Mouse (Mus musculus) spleen, adult 2 months (tissue): Measurements from ENCODE around the gene Tspan2. TPM values are rescaled to one million over a fixed set of nuclear protein-coding genes. Genes with fewer than 3 reads are reported as not detected.
A peak's percentile ranks its signal among the peaks of the same experiment; 100 is the strongest.

Experiments used
- DNase-seq, 2 experiments: peaks; one replicate each; pipeline versions ENCODE4 v3.0.0 to v3.0.0-alpha.2; 2012 to 2021; ENCODE audit warnings: low spot score in 2 of 2, low read depth in 1 of 2
- H3K27ac ChIP-seq: fragments of 200-500 bp; 2 replicates; pipeline ENCODE4 v1.5.1; 2012; ENCODE audit warnings: low read length, inconsistent platforms; ENCODE audit not compliant: insufficient read depth
- H3K27me3 ChIP-seq: fragments of 200-500 bp; 2 replicates; pipeline ENCODE4 v1.6.1; 2012; ENCODE audit warnings: mild to moderate bottlenecking, moderate library complexity, low read length, inconsistent platforms; ENCODE audit not compliant: control insufficient read depth, insufficient read depth
- H3K36me3 ChIP-seq: fragments of 200-500 bp; 2 replicates; pipeline ENCODE4 v1.6.1; 2012; ENCODE audit warnings: mild to moderate bottlenecking, low read length, inconsistent platforms; ENCODE audit not compliant: control insufficient read depth, insufficient read depth
- H3K4me1 ChIP-seq: fragments of 200-500 bp; 2 replicates; pipeline ENCODE4 v1.6.1; 2011; ENCODE audit warnings: inconsistent platforms; ENCODE audit not compliant: control insufficient read depth, insufficient read depth, insufficient read length
- H3K4me3 ChIP-seq: fragments of 200-500 bp; 2 replicates; pipeline ENCODE4 v1.5.1; 2011; ENCODE audit warnings: mild to moderate bottlenecking, inconsistent platforms; ENCODE audit not compliant: insufficient read depth, insufficient read length; ENCODE audit errors: extremely low read depth
- CTCF ChIP-seq: fragments of 200-500 bp; IDR thresholded peaks from 2 replicates; pipeline ENCODE4 v1.5.1; 2011; ENCODE audit warnings: mild to moderate bottlenecking, inconsistent platforms; ENCODE audit not compliant: insufficient read depth, insufficient read length, insufficient replicate concordance; ENCODE audit errors: extremely low read depth
- POLR2A ChIP-seq: fragments of 200-500 bp; IDR thresholded peaks from 2 replicates; pipeline ENCODE4 v1.6.1; 2011; ENCODE audit warnings: low read depth, low read length, inconsistent platforms
- WGBS: fragments of 180-500 bp; shearing (Covaris S2); methylation state at CpG from one replicate; pipeline ENCODE4 v1.1.7; 2018; 5-methylcytosine and 5-hydroxymethylcytosine counted together
- polyA plus RNA-seq: library from polyadenylated mRNA; depleted of rRNA; stranded (reverse); fragments of >200 nt; gene quantifications from 2 replicates; pipeline ENCODE4 v1.2.3, GENCODE M21; 2012; rRNA removed

Tspan2 gene
- polyA plus RNA-seq = 1.5 TPM in 2 replicates

DNA sequence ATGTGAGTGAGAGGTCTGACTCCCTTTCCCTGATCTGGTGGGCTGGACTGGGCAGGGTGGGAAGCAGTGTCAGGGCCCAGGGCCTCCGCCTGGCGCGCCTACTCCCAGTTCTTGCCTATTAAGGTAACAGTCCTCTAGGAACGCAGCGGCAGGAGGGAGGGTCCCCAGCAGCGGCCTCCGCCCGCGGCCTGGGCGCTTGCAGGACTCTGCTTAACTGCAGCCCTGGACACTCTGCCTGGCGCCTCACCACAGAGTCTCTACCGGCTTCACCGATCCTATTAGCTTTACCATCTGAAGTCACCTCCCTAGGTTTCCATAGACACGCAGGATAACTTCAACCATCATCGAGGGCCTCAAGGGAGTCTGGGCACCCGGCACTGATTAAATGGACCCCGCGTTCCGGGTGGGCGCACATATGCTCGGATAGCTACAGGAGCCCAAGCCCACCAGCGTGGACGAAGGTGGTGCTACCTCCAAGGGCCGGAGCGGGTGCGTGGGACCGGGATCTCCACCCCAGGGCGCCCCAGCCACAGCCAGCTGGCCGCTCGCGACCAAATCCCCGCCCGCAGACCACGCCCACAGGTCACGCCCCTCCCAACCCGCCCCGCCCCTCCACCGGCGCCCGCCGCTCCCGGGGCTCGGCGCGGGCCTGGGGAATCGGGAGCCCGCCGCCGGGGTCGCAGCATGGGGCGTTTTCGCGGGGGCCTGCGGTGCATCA lies at the start of gene Tspan2:
Gene Tspan2 (plus strand): TSS at position 217 of the 718 bp plus-strand sequence.
- peak within 1 kb of the TSS; percentile 87 for H3K27ac ChIP-seq
- TF ChIP-seq POLR2A = no peak
- TF ChIP-seq CTCF = no peak
- H3K27me3 ChIP-seq = no peaks in the 10 kb centered on the region
- peak within 1 kb of the TSS; percentile 69 for H3K4me3 ChIP-seq
- DNase-seq = peak in 1 of 2 experiments; percentile 65
- WGBS = 10% methylated on average over 47 of the region's 54 CpGs
- no peaks in the 10 kb centered on the region for H3K36me3 ChIP-seq
- peaks cover 26% of the 10 kb centered on the region; the same call in 1 of the 2 replicates for H3K4me1 ChIP-seq

DNA sequence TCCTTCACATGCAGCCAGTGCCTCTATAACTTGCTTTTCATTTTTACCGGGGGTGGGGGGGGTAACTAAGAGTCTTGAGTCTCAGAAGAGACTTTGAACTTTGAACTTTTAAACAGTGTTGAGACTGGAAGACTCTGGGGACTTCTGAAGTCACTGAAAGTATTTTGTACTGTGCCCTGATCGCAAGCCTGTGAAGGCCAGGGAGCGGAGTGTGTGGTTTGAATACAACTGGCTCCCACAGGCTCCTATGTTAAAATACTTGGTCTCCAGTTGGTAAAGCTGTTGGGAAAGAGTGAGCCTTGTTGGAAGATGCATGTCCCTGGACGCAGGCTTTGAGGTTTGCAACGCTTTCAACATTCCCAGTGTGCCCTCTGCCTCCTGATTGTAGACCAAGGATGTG lies 47.5 kb upstream of the Tspan2 start:
- WGBS = 90% methylated on average over 5 of the region's 5 CpGs
- DNase-seq = no peak
- TF ChIP-seq CTCF = no peak
- TF ChIP-seq POLR2A = no peak

DNA sequence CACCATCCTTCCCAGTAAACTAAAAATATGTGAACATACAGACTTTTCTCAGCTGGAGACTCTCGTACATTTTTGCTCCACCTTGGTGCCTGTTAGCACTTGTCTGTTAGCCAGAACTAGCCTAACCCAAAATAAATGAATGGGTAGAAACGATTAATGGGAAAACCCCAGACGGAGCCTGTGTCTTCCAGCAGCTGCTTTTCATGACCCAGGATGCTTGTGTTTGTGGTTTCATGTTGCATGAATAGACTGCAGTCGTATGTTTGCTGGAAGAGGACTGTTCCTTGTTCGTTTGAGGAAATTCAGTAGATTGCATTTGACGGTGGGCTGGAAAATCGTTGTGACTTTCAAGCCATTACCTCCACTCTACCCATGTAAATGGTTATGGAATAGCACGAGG lies 46.5 kb upstream of the Tspan2 start:
- TF ChIP-seq POLR2A (no peak), CTCF (no peak)
- Histone ChIP-seq H3K36me3 (no peaks in the 10 kb centered on the region), H3K27ac (no peak overlapping the region), H3K4me1 (no peaks in the 10 kb centered on the region), H3K4me3 (no peak overlapping the region), H3K27me3 (no peaks in the 10 kb centered on the region)
- DNase-seq = no peak
- WGBS = 73% methylated on average over 8 of the region's 8 CpGs

More for the DNA sequence above, 47.5 kb upstream of the Tspan2 start:
- Histone ChIP-seq H3K27ac (no peak overlapping the region), H3K27me3 (no peaks in the 10 kb centered on the region), H3K4me3 (no peak overlapping the region), H3K4me1 (no peaks in the 10 kb centered on the region), H3K36me3 (no peaks in the 10 kb centered on the region)

DNA sequence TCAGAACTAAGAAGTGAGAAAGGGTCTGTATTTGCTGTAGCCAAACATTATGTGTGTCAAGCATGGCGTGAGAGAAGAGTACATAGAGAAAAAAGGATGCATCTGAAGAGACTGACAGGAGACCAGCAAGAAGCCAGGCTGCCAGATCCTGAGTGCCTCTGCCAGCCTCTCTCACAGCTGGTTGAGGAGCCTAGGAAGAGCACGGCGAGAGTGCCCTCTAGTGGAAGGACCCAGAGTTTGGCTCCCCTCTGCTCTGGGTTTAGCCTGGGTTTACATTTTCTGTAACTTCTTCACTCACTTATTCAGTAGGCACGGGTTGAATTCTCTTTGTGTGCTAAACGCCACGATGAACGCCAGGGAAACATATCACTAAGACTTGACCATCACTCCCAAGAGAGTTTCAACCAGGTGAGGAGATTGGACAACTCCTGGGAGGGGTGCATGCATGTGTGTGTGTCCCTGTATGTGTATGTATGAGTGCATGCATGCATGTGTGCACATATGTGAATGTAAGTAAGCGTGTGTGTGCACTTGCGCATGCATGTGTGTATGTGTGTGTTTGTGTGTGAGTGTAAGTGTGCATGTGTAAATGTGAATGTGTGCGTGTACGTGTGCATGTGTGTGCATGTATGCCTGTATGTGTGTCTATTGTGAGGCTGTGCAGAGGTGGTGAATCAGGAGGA lies 42.4 kb upstream of the Tspan2 start:
- peak in 1 of 2 experiments; percentile 8 for DNase-seq
- H3K27ac ChIP-seq = no peak overlapping the region
- no peak overlapping the region for H3K4me3 ChIP-seq
- H3K36me3 ChIP-seq = no peaks in the 10 kb centered on the region
- WGBS = 47% methylated on average over 11 of the region's 11 CpGs
- H3K4me1 ChIP-seq = no peaks in the 10 kb centered on the region
- TF ChIP-seq CTCF = peak; percentile 67; the same call in 1 of the 2 replicates
- TF ChIP-seq POLR2A = no peak
- H3K27me3 ChIP-seq = no peaks in the 10 kb centered on the region

DNA sequence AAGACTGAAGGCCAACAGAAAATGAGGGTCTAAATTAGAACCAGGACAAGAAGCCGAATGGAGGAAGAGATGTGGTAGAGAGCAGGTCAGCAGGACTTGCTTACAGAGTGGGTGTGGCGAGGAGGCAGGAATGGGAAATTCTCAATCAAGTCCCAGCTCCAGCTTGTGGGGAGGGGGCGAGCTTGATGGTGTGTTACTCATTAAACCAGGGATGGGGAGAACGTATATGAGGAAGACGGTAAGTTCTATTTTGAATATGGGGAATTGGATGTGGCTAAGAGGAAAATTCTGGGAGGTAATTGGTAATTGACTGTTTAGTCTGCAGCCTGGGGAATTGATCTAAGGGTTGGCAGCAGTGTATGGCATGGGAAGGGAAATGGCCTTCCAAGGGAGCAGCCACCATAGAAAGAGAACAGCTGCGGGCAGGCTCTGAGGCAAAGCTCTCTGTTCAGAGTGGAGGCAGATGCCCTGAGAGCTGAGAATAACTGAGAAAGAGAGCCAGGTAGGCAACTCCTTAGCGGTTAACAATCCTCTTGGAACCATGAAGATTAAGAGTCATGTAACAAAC lies 41.5 kb upstream of the Tspan2 start:
- Histone ChIP-seq H3K4me3 (no peak overlapping the region), H3K36me3 (no peaks in the 10 kb centered on the region), H3K27ac (no peak overlapping the region), H3K27me3 (no peaks in the 10 kb centered on the region), H3K4me1 (no peaks in the 10 kb centered on the region)
- WGBS = 88% methylated on average over 7 of the region's 7 CpGs
- no peak for TF ChIP-seq POLR2A
- TF ChIP-seq CTCF = no peak
- no peak for DNase-seq

DNA sequence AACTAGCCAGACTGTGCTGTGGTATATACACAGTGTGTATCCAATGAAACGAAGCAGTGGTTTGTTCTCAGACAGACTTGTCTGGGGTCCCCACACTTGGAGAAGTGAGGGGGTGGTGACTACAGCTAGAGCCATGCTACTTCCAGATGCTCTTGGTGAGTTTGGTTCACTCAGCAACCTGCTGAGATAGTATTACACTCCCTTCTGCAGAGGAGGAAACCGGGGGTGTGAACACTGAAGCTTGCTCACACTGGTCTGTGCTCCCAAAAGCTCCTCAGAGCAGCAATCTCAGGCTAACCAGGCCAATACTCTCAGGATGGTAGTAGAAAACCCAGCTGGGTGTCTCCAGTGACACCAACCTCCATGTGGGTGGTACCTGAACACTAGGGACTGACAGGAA lies 36.2 kb upstream of the Tspan2 start:
- H3K4me3 ChIP-seq = no peak overlapping the region
- TF ChIP-seq POLR2A (no peak), CTCF (no peak)
- no peak for DNase-seq
- WGBS = 63% methylated on average over 2 of the region's 2 CpGs
- no peaks in the 10 kb centered on the region for H3K36me3 ChIP-seq
- H3K27me3 ChIP-seq = no peaks in the 10 kb centered on the region
- H3K4me1 ChIP-seq = no peaks in the 10 kb centered on the region
- H3K27ac ChIP-seq = no peak overlapping the region

DNA sequence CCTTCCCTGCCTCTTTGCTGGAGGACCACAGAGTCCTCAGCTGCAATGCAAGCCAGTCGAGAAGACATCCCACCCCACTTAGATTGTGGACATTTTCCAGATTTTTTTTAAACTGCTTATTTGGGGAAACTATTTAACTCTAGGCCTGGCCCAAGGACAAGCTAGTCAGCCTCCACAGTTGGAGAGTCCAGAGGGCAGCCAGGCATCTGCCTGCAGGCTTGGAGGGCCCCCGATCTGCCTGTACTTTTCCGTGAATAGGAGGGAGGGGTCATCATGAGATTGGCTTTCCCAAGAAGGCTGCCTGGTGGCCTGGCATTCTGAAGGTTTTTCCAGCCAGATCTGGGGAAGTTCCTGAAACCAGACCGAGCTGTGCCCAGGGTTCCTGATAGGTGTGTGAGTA lies 33.0 kb upstream of the Tspan2 start:
- no peak overlapping the region for H3K4me3 ChIP-seq
- no peaks in the 10 kb centered on the region for H3K4me1 ChIP-seq
- no peak overlapping the region for H3K27ac ChIP-seq
- no peaks in the 10 kb centered on the region for H3K27me3 ChIP-seq
- H3K36me3 ChIP-seq = no peaks in the 10 kb centered on the region
- TF ChIP-seq CTCF (no peak), POLR2A (no peak)
- 87% methylated on average over 4 of the region's 4 CpGs for WGBS
- no peak for DNase-seq
